Mouse (Mus musculus): ENCODE measurements around the gene Zbp1.

The Zbp1 gene

GRCm38 (mm10) chr2:173247197-173247596 lies 28.5 kb upstream of the Zbp1 start:
- DNase-seq (ENCODE audit: low spot score in 2 of 2): no peak

GRCm38 (mm10) chr2:173246688-173247087 lies 28.0 kb upstream of the Zbp1 start:
- DNase-seq (ENCODE audit: low spot score in 2 of 2): no peak

- no peak for DNase-seq (ENCODE audit: low spot score in 2 of 2)
Observed at GRCm38 (mm10) chr2:173245258-173245657, 26.5 kb upstream of the Zbp1 start.

GRCm38 (mm10) chr2:173244108-173244507 lies 25.4 kb upstream of the Zbp1 start:
- no peak for DNase-seq (ENCODE audit: low spot score in 2 of 2)

- DNase-seq (ENCODE audit: low spot score in 2 of 2): no peak
Observed at GRCm38 (mm10) chr2:173243616-173244015, 24.9 kb upstream of the Zbp1 start.

GRCm38 (mm10) chr2:173242874-173243273 lies 24.2 kb upstream of the Zbp1 start:
- DNase-seq (ENCODE audit: low spot score in 2 of 2): no peak

- DNase-seq (ENCODE audit: low spot score in 2 of 2): no peak
Observed at GRCm38 (mm10) chr2:173240738-173241137, 22.0 kb upstream of the Zbp1 start.

GRCm38 (mm10) chr2:173238522-173238921 lies 19.8 kb upstream of the Zbp1 start:
- no peak for DNase-seq (ENCODE audit: low spot score in 2 of 2)

- no peak for DNase-seq (ENCODE audit: low spot score in 2 of 2)
Observed at GRCm38 (mm10) chr2:173235435-173236332, 17.0 kb upstream of the Zbp1 start.

- no peak for DNase-seq (ENCODE audit: low spot score in 2 of 2)
Observed at GRCm38 (mm10) chr2:173232766-173233099, 14.0 kb upstream of the Zbp1 start.

- DNase-seq (ENCODE audit: low spot score in 2 of 2): no peak
Observed at GRCm38 (mm10) chr2:173232065-173232765, 13.5 kb upstream of the Zbp1 start.

- peak; percentile 90 to 91 for DNase-seq (ENCODE audit: low spot score in 2 of 2)
Observed at GRCm38 (mm10) chr2:173229578-173230224, 11.0 kb upstream of the Zbp1 start.

- DNase-seq (ENCODE audit: low spot score in 2 of 2): no peak
Observed at GRCm38 (mm10) chr2:173228567-173228966, 9.8 kb upstream of the Zbp1 start.

- no peak for DNase-seq (ENCODE audit: low spot score in 2 of 2)
Observed at GRCm38 (mm10) chr2:173226792-173227191, 8.1 kb upstream of the Zbp1 start.

GRCm38 (mm10) chr2:173225906-173226305 lies 7.2 kb upstream of the Zbp1 start:
- DNase-seq (ENCODE audit: low spot score in 2 of 2): no peak

GRCm38 (mm10) chr2:173224832-173225231 lies 6.1 kb upstream of the Zbp1 start:
- DNase-seq (ENCODE audit: low spot score in 2 of 2): no peak

- no peak for DNase-seq (ENCODE audit: low spot score in 2 of 2)
Observed at GRCm38 (mm10) chr2:173224097-173224496, 5.4 kb upstream of the Zbp1 start.

GRCm38 (mm10) chr2:173223496-173223895 lies 4.8 kb upstream of the Zbp1 start:
- DNase-seq (ENCODE audit: low spot score in 2 of 2): no peak

- no peak for DNase-seq (ENCODE audit: low spot score in 2 of 2)
Observed at GRCm38 (mm10) chr2:173220754-173221153, 2.0 kb upstream of the Zbp1 start.

GRCm38 (mm10) chr2:173219256-173219954 lies 682 bp upstream of the Zbp1 start:
- peak in 1 of 2 experiments; percentile 23 for DNase-seq (ENCODE audit: low spot score in 2 of 2)

- DNase-seq (ENCODE audit: low spot score in 2 of 2): no peak
Observed at GRCm38 (mm10) chr2:173217763-173218258, 912 bp downstream of the Zbp1 start.

- no peak for DNase-seq (ENCODE audit: low spot score in 2 of 2)
Observed at GRCm38 (mm10) chr2:173217246-173217645, 1.5 kb downstream of the Zbp1 start.

Measured in urinary bladder, postnatal 36 days (tissue).